Mouse (Mus musculus) T-cell, adult 66 days (primary cell): ENCODE measurements around the gene Tppp3. TPM values are rescaled to one million over a fixed set of nuclear protein-coding genes. Genes with fewer than 3 reads are reported as not detected.

Source experiments
- total RNA-seq, 2 experiments: library from RNA; stranded (reverse); gene quantifications; 3 replicates in 1 of 2; 4 replicates in 1 of 2; pipeline ENCODE4 v1.2.4; 2023

Tppp3 gene
- 1 to 10 TPM in 1 of 2 experiments, not detected in 1; 2.2 TPM for total RNA-seq

DNA sequence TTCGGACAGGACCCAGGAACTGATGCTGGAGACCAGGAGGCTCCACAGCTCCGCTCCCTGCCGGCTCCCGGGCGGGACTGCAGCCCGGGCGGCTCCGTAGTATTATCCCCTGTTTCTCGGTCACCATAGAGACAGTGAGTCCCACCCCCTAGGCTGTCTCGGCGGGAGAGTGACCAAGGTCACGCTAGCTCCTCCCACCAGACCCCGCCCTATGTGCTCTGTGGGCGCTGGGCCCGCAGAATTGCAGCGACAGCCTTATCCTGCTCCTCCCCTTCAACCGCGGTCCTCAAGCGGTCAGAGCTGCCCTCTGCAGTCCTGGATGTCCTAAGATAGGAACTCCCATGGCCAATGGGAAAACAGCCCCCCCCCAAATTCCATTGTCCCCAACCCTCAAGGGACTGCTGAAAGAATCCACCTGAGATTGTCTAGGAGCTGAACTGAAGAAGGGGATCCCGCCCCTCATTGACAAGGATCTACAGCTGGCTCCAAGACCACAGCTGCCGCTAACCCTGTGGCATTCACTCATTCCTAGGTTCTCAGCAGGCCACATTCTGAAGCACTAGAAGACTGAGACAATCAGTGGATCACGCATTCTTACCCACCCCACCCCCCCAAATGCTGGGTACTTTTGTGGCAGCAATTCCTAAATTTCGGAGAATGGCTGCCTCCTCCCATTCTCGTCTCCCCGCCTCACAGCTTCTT lies at the start of gene Tppp3:
Gene Tppp3, minus strand, starts transcription at position 213 of the 702 bp plus-strand sequence.

DNA sequence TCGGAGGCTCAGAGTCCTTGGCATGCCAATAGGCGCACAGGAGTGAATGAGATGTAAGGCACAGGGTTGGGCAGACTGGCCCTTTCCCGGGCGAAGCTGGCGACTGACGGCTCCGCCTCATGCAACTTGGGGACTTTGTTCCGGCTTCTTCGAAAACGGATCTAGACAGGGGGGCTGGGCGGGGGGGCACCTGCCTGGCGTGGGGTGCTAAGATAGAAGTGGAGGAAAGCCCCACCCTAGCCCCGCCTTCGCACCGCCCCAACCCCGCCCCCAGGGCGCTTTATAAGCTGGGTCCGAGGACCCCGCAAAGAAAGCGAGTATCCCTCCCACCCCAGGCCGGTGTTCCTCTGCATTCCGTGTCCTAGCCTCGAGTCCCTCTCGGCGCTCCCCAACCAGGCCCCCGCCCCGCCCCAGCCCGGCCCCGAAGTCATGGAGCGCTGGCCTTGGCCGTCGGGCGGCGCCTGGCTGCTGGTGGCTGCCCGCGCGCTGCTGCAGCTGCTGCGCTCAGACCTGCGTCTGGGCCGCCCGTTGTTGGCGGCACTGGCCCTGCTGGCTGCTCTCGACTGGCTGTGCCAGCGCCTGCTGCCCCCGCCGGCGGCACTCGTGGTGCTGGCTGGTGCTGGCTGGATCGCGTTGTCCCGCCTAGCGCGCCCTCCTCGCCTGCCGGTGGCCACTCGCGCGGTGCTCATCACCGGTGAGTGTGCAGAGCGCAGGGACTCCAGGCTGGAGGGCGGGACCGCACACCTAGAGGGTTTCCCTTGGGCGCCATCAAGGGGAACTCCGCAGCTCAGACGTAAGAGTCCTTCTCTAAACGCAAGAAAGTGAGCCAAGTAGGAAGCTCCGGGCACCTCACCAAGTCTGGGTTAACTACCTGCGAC lies 47.3 kb upstream of the Tppp3 start, which contains the start of gene Hsd11b2:
Gene Hsd11b2, plus strand, starts transcription at position 320 of the 878 bp plus-strand sequence.

DNA sequence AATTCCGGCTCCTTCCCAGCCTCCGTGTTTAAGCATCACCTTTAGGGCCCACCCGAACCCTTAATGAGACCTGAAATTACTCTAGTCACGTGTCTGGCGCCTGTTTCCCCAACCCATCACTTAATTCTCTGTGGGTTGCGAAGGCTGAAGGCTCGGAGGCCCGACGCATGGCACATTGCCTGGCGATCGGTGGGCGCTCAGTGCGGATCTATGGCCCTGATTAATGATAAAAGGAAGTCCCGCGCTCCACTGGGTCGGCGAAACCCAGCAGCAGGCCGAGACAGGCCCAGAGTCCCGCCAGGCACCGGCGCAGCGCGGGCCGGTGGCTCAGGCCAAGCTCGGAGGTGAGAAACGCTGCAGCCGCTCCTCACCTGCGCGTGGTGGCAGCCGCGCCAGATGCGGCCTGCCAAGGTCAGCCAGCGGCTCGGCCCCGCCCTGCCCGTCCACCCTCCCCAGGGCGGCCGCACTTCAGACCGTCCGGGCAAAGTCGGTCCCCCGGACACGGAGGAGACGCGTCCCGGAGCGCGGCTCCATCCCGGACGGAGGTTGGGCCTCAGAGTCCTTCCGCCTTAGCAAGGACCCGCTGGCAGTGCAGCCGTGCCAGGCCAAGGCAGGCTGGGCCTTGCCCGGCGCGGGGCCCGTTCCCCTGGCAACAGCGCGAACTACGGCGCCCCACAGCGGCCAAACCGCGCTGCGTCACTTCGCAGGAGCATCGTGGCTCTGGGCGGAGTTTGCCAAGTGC lies 25.3 kb upstream of the Tppp3 start, which contains the start of gene Zdhhc1:
Gene Zdhhc1, minus strand, starts transcription at position 464 of the 742 bp plus-strand sequence.

Other genes starting within 250 kb of the Tppp3 start
- 10 to 100 TPM; 27.2 to 32.9 TPM for gene D230025D16Rik, start 246.4 kb downstream of the Tppp3 start, total RNA-seq
- 1 to 10 TPM; 4.1 to 5.9 TPM for gene B3gnt9, start 216.4 kb downstream of the Tppp3 start, total RNA-seq
- gene Tradd, start 206.9 kb downstream of the Tppp3 start, total RNA-seq, result 10 to 100 TPM; 28.2 to 28.5 TPM
- 10 to 100 TPM; 13.2 to 14.0 TPM for gene Fbxl8, start 206.9 kb downstream of the Tppp3 start, total RNA-seq
- 1 to 10 TPM; 1.5 TPM for gene Hsf4, start 201.7 kb downstream of the Tppp3 start, total RNA-seq
- not detected for gene Nol3, start 195.4 kb downstream of the Tppp3 start, total RNA-seq
- gene 4931428F04Rik, start 181.7 kb downstream of the Tppp3 start, total RNA-seq, result 1 to 10 TPM; 2.8 to 3.9 TPM
- gene Exoc3l, start 175.4 kb downstream of the Tppp3 start, total RNA-seq, result 1 to 10 TPM; 1.4 TPM
- 100 to 1,000 TPM; 100 to 107 TPM for gene E2f4, start 173.9 kb downstream of the Tppp3 start, total RNA-seq
- 1 to 10 TPM; 4.7 to 4.9 TPM for gene Elmo3, start 165.9 kb downstream of the Tppp3 start, total RNA-seq
- gene Lrrc29, start 145.2 kb downstream of the Tppp3 start, total RNA-seq, result 1 to 10 TPM; 7.4 to 8.4 TPM
- 10 to 100 TPM; 35.5 to 42.4 TPM for gene Tmem208, start 145.2 kb downstream of the Tppp3 start, total RNA-seq
- 10 to 100 TPM; 29.9 to 31.5 TPM for gene Fhod1, start 123.6 kb downstream of the Tppp3 start, total RNA-seq
- 1 to 10 TPM in 1 of 2 experiments, under 1 TPM in 1; 0.83 to 1.5 TPM for gene Slc9a5, start 122.7 kb downstream of the Tppp3 start, total RNA-seq
- gene Plekhg4, start 98.3 kb downstream of the Tppp3 start, total RNA-seq, result under 1 TPM in 1 of 2 experiments, not detected in 1; 0.15 TPM
- gene Kctd19, start 58.0 kb downstream of the Tppp3 start, total RNA-seq, result not detected
- gene Lrrc36, start 58.0 kb downstream of the Tppp3 start, total RNA-seq, result not detected
- gene Zdhhc1, start 25.4 kb upstream of the Tppp3 start, total RNA-seq, result 1 to 10 TPM; 5.0 TPM
- gene Hsd11b2, start 47.2 kb upstream of the Tppp3 start, total RNA-seq, result not detected
- gene Atp6v0d1, start 94.5 kb upstream of the Tppp3 start, total RNA-seq, result 10 to 100 TPM; 49.0 to 54.8 TPM
- 10 to 100 TPM; 23.8 to 28.0 TPM for gene Ripor1, start 133.7 kb upstream of the Tppp3 start, total RNA-seq
- 100 to 1,000 TPM; 148 to 161 TPM for gene Ctcf, start 165.0 kb upstream of the Tppp3 start, total RNA-seq
- gene Agrp, start 165.9 kb upstream of the Tppp3 start, total RNA-seq, result under 1 TPM in 1 of 2 experiments, not detected in 1; 0.99 TPM
- 100 to 1,000 TPM; 131 to 138 TPM for gene Carmil2, start 214.7 kb upstream of the Tppp3 start, total RNA-seq
- gene Acd, start 229.6 kb upstream of the Tppp3 start, total RNA-seq, result 10 to 100 TPM; 45.6 to 47.8 TPM
- 10 to 100 TPM in 1 of 2 experiments, 1 to 10 TPM in 1; 4.9 to 11.4 TPM for gene Pard6a, start 229.6 kb upstream of the Tppp3 start, total RNA-seq
- gene 4933405L10Rik, start 236.1 kb upstream of the Tppp3 start, total RNA-seq, result not detected
- gene Enkd1, start 236.7 kb upstream of the Tppp3 start, total RNA-seq, result 1 to 10 TPM; 4.2 to 4.6 TPM